Mouse (Mus musculus) T-cell, adult 2 months (primary cell): ENCODE data around the gene Prkag3.

ENCODE experiments used
- DNase-seq: peaks from one replicate; pipeline ENCODE4 v3.0.0; 2022; ENCODE audit warnings: low spot score

Gene Prkag3

GRCm38 (mm10) chr1:74713099-74713858 is 35.7 kb downstream of the Prkag3 start, which contains the start of gene Cyp27a1:
Gene Cyp27a1 (plus strand): TSS chr1:74713574.
- no peak for DNase-seq

- DNase-seq: no peak
Observed at GRCm38 (mm10) chr1:74712461-74713098, 36.4 kb downstream of the Prkag3 start.

- no peak for DNase-seq
Observed at GRCm38 (mm10) chr1:74712046-74712445, 37.0 kb downstream of the Prkag3 start.

- no peak for DNase-seq
Observed at GRCm38 (mm10) chr1:74709566-74709965, 39.5 kb downstream of the Prkag3 start.

GRCm38 (mm10) chr1:74705016-74705415 is 44.0 kb downstream of the Prkag3 start:
- DNase-seq: no peak

- DNase-seq: no peak
Observed at GRCm38 (mm10) chr1:74704156-74704555, 44.9 kb downstream of the Prkag3 start.

- DNase-seq: no peak
Observed at GRCm38 (mm10) chr1:74702142-74702553, 46.9 kb downstream of the Prkag3 start.

- no peak for DNase-seq
Observed at GRCm38 (mm10) chr1:74698791-74699190, 50.2 kb downstream of the Prkag3 start.

GRCm38 (mm10) chr1:74698353-74698752 is 50.7 kb downstream of the Prkag3 start:
- DNase-seq: no peak

GRCm38 (mm10) chr1:74697416-74697815 is 51.6 kb downstream of the Prkag3 start:
- no peak for DNase-seq

GRCm38 (mm10) chr1:74695836-74696235 is 53.2 kb downstream of the Prkag3 start:
- DNase-seq: no peak

GRCm38 (mm10) chr1:74693891-74694583 is 55.0 kb downstream of the Prkag3 start:
- no peak for DNase-seq
